Mouse (Mus musculus) layer of hippocampus, adult 18-20 months (tissue): ENCODE data around the gene Dtx1. TPM values are rescaled to one million over a fixed set of nuclear protein-coding genes. Genes with fewer than 3 reads are reported as not detected.

Source experiments
- DNase-seq, 2 experiments: peaks; one replicate each; pipeline ENCODE4 v3.0.0; 2022; ENCODE audit warnings: low spot score in 2 of 2
- long read RNA-seq: library from polyadenylated mRNA; stranded (forward); transcript quantifications from one replicate; pipeline ENCODE4 v2.0.0, GENCODE M21; 2021
- total RNA-seq, 2 experiments: library from RNA; stranded (reverse); gene quantifications; 2 replicates each; pipeline ENCODE4 v1.2.3; 2021

The Dtx1 gene
- 10 to 100 TPM; 70.7 to 75.2 TPM for total RNA-seq
- long read RNA-seq, full-length matches to known transcripts: 72 of 118 reads
- long read RNA-seq, partial matches to known transcripts: 24 of 118 reads
- long read RNA-seq, other reads (novel, unspliced or antisense): 22 of 118 reads

- no peak for DNase-seq
Observed at GRCm38 (mm10) chr5:120711827-120712226, at the start of gene Dtx1. Gene Dtx1, minus strand, starts transcription at chr5:120711927.

DNA sequence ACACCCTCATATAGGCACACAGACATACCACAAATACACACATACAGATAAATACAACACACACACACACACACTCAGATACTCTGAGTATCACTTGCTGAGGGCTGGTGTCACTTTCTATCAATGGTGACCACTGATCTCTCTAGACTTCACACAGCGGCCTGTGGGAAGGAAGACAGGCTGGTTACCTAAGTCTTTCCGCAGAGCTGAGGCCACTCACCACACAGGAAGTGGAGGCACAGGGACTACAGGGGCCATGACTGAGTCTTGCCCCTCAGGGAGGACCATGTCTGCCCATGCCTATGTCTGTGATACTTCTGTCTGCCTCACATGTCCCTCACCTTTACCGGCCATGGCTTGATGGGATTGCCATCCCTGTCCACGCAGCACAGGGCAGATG is 42.5 kb upstream of the Dtx1 start:
- DNase-seq: no peak

- no peak for DNase-seq
Observed at GRCm38 (mm10) chr5:120752786-120753185, 41.1 kb upstream of the Dtx1 start.

DNA sequence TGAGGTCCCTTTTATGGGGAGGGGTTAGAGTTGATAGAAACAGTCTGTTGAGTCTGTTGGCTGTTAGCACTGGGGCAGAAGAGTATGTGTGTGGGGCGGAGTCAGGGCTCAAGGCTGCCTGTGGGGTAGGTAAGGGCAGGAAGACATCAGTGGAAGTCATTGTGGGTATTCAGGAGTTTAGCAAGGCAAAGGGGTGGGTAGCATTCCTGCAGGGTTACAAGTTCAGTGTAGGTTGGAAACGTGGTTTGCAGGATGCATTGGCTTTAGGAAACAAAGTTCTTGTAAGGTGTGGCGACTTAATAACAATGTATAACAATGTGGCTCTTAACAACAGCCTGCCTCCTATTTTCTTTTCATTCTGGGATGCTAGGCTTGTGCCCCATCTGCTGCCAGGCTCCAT is 39.5 kb upstream of the Dtx1 start:
- DNase-seq: no peak

DNA sequence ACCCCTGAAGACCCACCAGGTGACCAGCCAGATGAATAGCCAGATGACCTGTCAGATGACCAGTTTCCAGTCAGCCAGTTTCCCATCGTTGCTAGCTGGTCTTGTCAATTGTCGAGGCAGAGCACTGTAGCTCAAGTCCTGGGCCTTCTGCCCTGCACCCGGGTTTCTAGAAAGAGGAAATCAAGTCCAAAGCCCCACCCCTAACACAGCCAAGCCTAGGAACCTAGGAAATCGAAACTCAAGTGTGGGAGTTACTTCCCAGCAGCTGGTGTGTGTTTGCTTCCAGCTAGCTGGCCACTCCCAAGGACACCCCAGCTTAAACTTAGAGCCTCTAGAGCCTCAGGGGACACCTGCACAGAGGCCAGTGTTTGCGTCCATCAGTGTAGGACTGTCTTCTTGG is 38.0 kb upstream of the Dtx1 start, which contains the start of gene Oas2:
Gene Oas2, minus strand, starts transcription at position 166 of the 400 bp plus-strand sequence.
- DNase-seq: no peak

DNA sequence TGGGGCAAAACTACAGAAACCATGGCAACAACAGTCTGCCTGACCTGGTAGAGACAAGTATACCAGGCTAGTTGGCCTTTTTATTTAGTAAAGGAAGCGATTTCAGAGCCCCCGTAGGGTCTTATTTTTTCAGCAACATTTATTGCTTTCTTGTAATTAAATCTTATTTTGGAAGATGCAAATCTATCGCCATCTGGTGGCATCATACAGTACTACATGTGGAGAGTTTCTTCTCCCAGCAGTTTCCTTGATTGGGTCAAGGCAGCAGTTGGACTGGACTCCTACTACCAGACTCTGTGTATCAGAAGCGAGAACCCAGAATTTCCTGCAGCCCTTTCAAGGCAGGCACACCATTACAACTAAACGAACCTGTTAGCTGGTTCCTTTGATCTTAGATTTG is 34.7 kb upstream of the Dtx1 start:
- DNase-seq: peak; percentile 26 to 83

GRCm38 (mm10) chr5:120742125-120742524 is 30.4 kb upstream of the Dtx1 start:
- DNase-seq: peak in 1 of 2 experiments; percentile 20

DNA sequence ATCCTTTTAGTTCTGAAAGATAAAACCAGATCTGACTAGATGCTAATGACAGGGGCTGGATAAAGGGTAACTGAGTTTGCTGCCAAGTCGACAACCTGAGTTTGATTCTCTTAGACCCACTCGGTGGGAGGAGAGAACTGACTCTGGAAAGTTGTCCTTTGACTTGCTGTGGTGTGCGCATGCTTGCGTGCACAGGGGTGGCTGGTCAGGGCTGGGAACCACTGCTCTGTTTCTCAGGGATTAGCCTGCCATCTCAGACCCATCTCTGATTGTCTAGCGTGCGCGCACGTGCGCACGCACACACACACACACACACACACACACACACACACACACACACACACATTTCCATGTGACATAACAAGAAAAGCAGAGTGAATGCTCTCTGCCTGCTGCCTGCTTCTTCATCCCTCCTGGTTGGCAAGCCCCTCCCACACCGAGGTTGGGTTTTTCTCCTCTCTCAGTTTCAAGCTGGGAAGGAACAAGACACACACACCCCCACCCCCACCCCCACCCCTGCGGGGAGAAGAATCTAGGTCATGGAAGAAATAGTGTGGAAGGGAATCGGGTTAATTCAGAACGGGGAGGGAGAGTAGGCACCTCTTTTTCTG is 22.8 kb upstream of the Dtx1 start:
- no peak for DNase-seq

- no peak for DNase-seq
Observed at GRCm38 (mm10) chr5:120733696-120734095, 22.0 kb upstream of the Dtx1 start.

DNA sequence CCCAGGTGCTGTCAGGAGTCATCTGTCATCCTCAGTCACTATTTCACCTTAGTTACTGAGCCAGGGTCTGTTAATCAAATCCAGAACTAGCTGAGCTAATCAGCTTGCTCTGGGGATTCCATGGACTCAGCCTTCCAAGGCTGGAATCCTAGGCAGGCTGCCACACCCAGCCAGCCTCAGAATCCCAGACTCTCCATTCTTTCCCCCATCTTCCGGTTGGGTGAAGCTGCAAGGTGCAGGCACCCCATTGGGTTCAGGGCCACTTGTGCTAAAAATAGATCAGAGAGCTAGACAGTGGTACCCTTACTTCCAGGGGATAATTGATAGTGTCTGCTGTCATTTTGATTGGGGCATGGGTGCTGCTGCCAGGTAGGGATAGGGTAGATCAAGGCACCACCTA is 21.0 kb upstream of the Dtx1 start:
- no peak for DNase-seq

DNA sequence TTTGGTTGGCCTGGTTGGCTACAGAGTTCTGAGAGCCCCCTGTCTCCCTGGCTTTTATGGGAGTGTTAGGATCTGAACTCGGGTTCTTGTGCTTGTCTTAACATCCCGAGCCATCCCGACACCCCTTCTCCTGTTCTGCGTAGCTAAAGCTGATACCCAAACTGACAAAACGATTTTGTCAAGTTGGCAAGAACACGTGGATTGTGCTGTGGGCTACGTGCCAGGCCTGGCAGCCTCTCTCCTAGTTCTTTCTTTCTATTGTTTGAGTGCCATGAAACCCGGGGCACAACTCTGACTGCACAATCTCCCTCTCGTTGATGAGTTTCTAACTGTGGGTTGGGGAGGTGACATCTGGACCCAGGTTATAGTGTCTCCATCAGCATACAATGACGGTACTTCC is 17.6 kb upstream of the Dtx1 start:
- peak; percentile 28 to 71 for DNase-seq

DNA sequence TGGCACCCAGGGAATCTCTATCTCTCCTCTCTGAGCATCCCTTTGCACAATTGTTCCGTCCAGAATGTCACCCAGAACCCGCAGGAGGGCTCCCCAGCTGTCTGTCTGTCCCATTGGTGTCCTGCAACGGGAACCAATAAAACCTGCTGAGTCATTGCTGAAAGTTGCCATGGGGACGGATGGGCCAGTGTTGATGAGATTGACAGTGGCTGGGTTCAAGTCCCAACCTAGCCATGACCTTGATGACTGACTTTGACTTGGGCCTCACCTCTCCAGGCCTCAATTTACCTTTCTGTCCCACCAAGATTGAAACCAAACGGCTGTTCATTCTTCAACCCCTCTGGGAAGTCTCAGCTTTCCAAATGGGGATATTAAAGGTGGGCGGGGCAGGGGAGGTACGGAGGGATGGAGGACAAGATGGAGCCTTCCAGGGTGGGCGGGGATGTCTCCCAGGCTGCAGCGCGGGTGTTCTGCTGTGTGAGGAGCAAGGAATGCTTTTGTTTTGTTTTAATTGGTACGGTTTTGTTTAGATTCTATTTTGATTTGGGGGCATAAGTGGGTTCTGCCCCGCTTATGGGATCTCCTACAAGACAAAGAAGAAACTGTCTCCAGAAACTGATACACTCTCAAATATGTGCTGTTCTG is 14.2 kb upstream of the Dtx1 start:
- DNase-seq: no peak

GRCm38 (mm10) chr5:120721005-120721404 is 9.3 kb upstream of the Dtx1 start:
- DNase-seq: no peak

GRCm38 (mm10) chr5:120718600-120719378 is 7.1 kb upstream of the Dtx1 start:
- no peak for DNase-seq

GRCm38 (mm10) chr5:120717136-120717535 is 5.4 kb upstream of the Dtx1 start:
- no peak for DNase-seq

GRCm38 (mm10) chr5:120714314-120714713 is 2.6 kb upstream of the Dtx1 start:
- DNase-seq: peak; percentile 77 to 88

- peak in 1 of 2 experiments; percentile 50 for DNase-seq
Observed at GRCm38 (mm10) chr5:120712721-120713120, 994 bp upstream of the Dtx1 start.

DNA sequence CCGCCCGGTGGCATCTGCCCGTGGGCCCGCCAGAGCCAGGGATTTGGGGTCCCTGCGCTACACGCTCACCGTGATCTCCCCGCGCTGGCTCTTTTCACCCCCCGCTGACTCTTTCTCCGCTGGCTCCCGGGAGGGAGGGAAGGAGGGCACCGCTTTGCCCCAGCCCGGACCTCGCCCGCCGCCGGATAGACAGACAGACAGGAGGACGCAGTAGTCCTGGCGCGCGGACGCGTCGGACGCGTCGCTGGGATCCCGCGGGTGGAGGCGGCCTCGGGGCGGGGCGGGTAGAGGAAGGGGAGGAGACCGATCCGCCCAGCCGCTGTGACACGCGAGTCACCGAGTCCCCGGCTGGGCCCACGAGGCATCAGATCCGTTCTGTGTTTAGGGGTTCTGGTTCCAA is 311 bp downstream of the Dtx1 start:
- peak; percentile 85 for DNase-seq

- peak in 1 of 2 experiments; percentile 40 for DNase-seq
Observed at GRCm38 (mm10) chr5:120710826-120711248, 890 bp downstream of the Dtx1 start.

- DNase-seq: peak; percentile 42
Observed at GRCm38 (mm10) chr5:120710161-120710825, 1.4 kb downstream of the Dtx1 start.

GRCm38 (mm10) chr5:120706976-120707375 is 4.8 kb downstream of the Dtx1 start:
- no peak for DNase-seq
